Mouse (Mus musculus) cerebellum, adult 18-20 months (tissue): Measurements from ENCODE around the gene Spats1.
A peak's percentile ranks its signal among the peaks of the same experiment; 100 is the strongest.

Source experiments
- DNase-seq, 2 experiments: peaks; one replicate each; pipeline ENCODE4 v3.0.0; 2021

Spats1 gene

GRCm38 (mm10) chr17:45474669-45475465 is at the start of gene Spats1:
Gene Spats1 (minus strand): TSS chr17:45475415.
- DNase-seq, result peak; percentile 85

- DNase-seq, result no peak
Observed at GRCm38 (mm10) chr17:45524961-45525360, 49.7 kb upstream of the Spats1 start.

- DNase-seq, result no peak
Observed at GRCm38 (mm10) chr17:45523263-45523662, 48.0 kb upstream of the Spats1 start, which contains the start of gene Tcte1. Gene Tcte1 (plus strand): TSS chr17:45523434.

GRCm38 (mm10) chr17:45520136-45520535 is 44.9 kb upstream of the Spats1 start:
- DNase-seq, result no peak

GRCm38 (mm10) chr17:45518766-45519475 is 43.7 kb upstream of the Spats1 start:
- peak; percentile 87 to 93 for DNase-seq

- DNase-seq, result no peak
Observed at GRCm38 (mm10) chr17:45517549-45518215, 42.5 kb upstream of the Spats1 start.

- no peak for DNase-seq
Observed at GRCm38 (mm10) chr17:45517135-45517534, 41.9 kb upstream of the Spats1 start.

- peak; percentile 92 to 94 for DNase-seq
Observed at GRCm38 (mm10) chr17:45516488-45516887, 41.3 kb upstream of the Spats1 start.

GRCm38 (mm10) chr17:45515806-45516205 is 40.6 kb upstream of the Spats1 start:
- no peak for DNase-seq

- DNase-seq, result no peak
Observed at GRCm38 (mm10) chr17:45515204-45515726, 40.0 kb upstream of the Spats1 start.

GRCm38 (mm10) chr17:45511757-45512156 is 36.5 kb upstream of the Spats1 start:
- DNase-seq, result no peak

GRCm38 (mm10) chr17:45510871-45511270 is 35.7 kb upstream of the Spats1 start:
- no peak for DNase-seq

GRCm38 (mm10) chr17:45506700-45507189 is 31.5 kb upstream of the Spats1 start, which contains the start of gene Aars2:
Gene Aars2 (plus strand): TSS chr17:45506841.
- DNase-seq, result peak; percentile 95

- DNase-seq, result peak in 1 of 2 experiments; percentile 30
Observed at GRCm38 (mm10) chr17:45505941-45506465, 30.8 kb upstream of the Spats1 start.

- no peak for DNase-seq
Observed at GRCm38 (mm10) chr17:45503301-45503973, 28.2 kb upstream of the Spats1 start.

- DNase-seq, result no peak
Observed at GRCm38 (mm10) chr17:45502324-45502723, 27.1 kb upstream of the Spats1 start.

- DNase-seq, result no peak
Observed at GRCm38 (mm10) chr17:45500981-45501380, 25.8 kb upstream of the Spats1 start.

GRCm38 (mm10) chr17:45499516-45499915 is 24.3 kb upstream of the Spats1 start:
- DNase-seq, result no peak

GRCm38 (mm10) chr17:45498397-45498796 is 23.2 kb upstream of the Spats1 start:
- no peak for DNase-seq

- DNase-seq, result no peak
Observed at GRCm38 (mm10) chr17:45495398-45495797, 20.2 kb upstream of the Spats1 start.

GRCm38 (mm10) chr17:45490532-45491154 is 15.4 kb upstream of the Spats1 start:
- no peak for DNase-seq

- no peak for DNase-seq
Observed at GRCm38 (mm10) chr17:45489736-45490135, 14.5 kb upstream of the Spats1 start.
